Mouse (Mus musculus): ENCODE measurements at regions not wholly inside any gene's neighbourhood (a gene's known extent, or its start where the extent isn't known, plus 50 kb on each side); places are given as distances from the start of the nearest gene placed in this dataset.
A peak's percentile ranks its signal among the peaks of the same experiment; 100 is the strongest.

DNA sequence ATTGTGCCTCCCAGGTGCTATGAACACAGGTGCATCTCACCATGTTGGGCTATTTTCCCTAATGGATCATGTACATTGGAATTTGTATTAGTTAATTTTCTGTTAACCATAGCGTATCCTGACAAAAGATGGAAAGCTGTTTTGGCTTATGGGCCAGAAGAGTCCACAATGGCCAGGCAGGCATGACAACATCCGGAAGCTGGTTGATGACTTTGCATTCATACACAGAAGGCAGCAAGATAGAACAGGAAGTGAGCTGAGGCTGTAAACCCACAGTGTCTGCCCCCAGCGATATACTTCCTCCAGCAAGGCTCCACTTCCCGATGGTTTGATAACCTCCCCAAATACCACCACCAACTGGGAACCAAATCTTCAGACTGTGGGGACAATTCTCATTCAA lies 55.1 kb upstream of the Glra1 start:
- Histone ChIP-seq H3K27me3 (replicated peaks) (peaks cover 47% of the 10 kb centered on the region), H3K4me3 (replicated peaks in 1 of 3; ENCODE audit: low read depth in 2 of 3, low read length in 2 of 3, poor library complexity in 1 of 3) (no peak overlapping the region), H3K9me3 (replicated peaks; ENCODE audit: low read length) (peaks cover 2% of the 10 kb centered on the region), H3K27ac (ENCODE audit: insufficient read depth, low read depth) (peak overlapping the region; percentile 86), H3K79me2 (replicated peaks; ENCODE audit: control insufficient read depth, extremely low read depth, insufficient read depth, poor library complexity, severe bottlenecking) (no peaks in the 10 kb centered on the region), H3K4me2 (ENCODE audit: insufficient read depth, low read depth, poor library complexity, severe bottlenecking) (peak overlapping the region; percentile 85; the same call in 1 of the 2 replicates), H3K4me1 (ENCODE audit: control insufficient read depth in 1 of 2, insufficient read depth in 2 of 2) (peaks cover 4% of the 10 kb centered on the region in 2 experiments; a peak in 3 of 4 replicates), H3K36me3 (replicated peaks in 1 of 2; ENCODE audit: control insufficient read depth in 1 of 2, insufficient read depth in 1 of 2, low read length in 1 of 2) (no peaks in the 10 kb centered on the region), H3K9ac (ENCODE audit: insufficient read depth, low read depth) (0 out of 2 replicates have a peak overlapping the region, but pooled peaks have one; percentile 34)
- TF ChIP-seq TBP (conservative IDR thresholded peaks at IDR 0.05; ENCODE audit: low read depth, low read length) (0 out of 2 replicates have a peak, but pooled peaks have one; percentile 40), ELF1 (IDR thresholded peaks at IDR 0.05; ENCODE audit: low read depth, low read length) (peak; percentile 85), MYC (IDR thresholded peaks at IDR 0.05; ENCODE audit: low read depth, low read length) (peak; percentile 34; the same call in 1 of the 2 replicates), ETS1 (conservative IDR thresholded peaks at IDR 0.05; ENCODE audit: low read depth, low read length) (0 out of 2 replicates have a peak, but pooled peaks have one; percentile 10), MAX (IDR thresholded peaks at IDR 0.05; ENCODE audit: low read length) (no peak), MAFK (IDR thresholded peaks at IDR 0.05; ENCODE audit: insufficient replicate concordance, low read length) (peak; percentile 49; the same call in 1 of the 2 replicates), CHD2 (IDR thresholded peaks at IDR 0.05; ENCODE audit: low read length) (no peak), POLR2AphosphoS2 (IDR thresholded peaks at IDR 0.05; ENCODE audit: low read depth, low read length) (no peak), JUN (IDR thresholded peaks at IDR 0.05; ENCODE audit: insufficient read depth, low read depth, low read length) (no peak), IRF4 (IDR thresholded peaks at IDR 0.05; ENCODE audit: low read depth, low read length) (peak; percentile 33; the same call in 1 of the 2 replicates), HCFC1 (IDR thresholded peaks at IDR 0.05; ENCODE audit: low read depth, low read length) (peak; percentile 63), MEF2A (IDR thresholded peaks at IDR 0.05; ENCODE audit: borderline replicate concordance, low read depth, low read length) (peak; percentile 4; the same call in 1 of the 2 replicates), EP300 (IDR thresholded peaks at IDR 0.05; ENCODE audit: low read length) (0 out of 2 replicates have a peak, but pooled peaks have one; percentile 8), BHLHE40 (IDR thresholded peaks at IDR 0.05; ENCODE audit: low read depth, low read length) (peak; percentile 25; the same call in 1 of the 2 replicates), POLR2A (IDR thresholded peaks at IDR 0.05; ENCODE audit: low read depth, low read length) (peak; percentile 51)
- peak; percentile 14 for DNase-seq (ENCODE audit: extremely low read depth)
- in situ Hi-C loops (cut with MboI; ENCODE audit: low pct_ligation_motif_present, low pct_unique_long_range_greater_than_20kb, low sequenced_read_pairs) (no loop called here), dilution Hi-C loops (cut with MboI; ENCODE audit: extremely low pct_ligation_motif_present, extremely low pct_unique_long_range_greater_than_20kb, low sequenced_read_pairs) (no loop called here)

GRCm38 (mm10) chr11:55662283-55662682 lies 54.3 kb upstream of the Glra1 start:
- in situ Hi-C loops (cut with MboI; ENCODE audit: low pct_ligation_motif_present, low pct_unique_long_range_greater_than_20kb, low sequenced_read_pairs) (no loop called here), dilution Hi-C loops (cut with MboI; ENCODE audit: extremely low pct_ligation_motif_present, extremely low pct_unique_long_range_greater_than_20kb, low sequenced_read_pairs) (no loop called here)
- H3K4me2 ChIP-seq (ENCODE audit: insufficient read depth, low read depth, poor library complexity, severe bottlenecking): peak overlapping the region; percentile 85
- H3K9ac ChIP-seq (ENCODE audit: insufficient read depth, low read depth): peak overlapping the region; percentile 34
- H3K27ac ChIP-seq (ENCODE audit: insufficient read depth, low read depth): peak overlapping the region; percentile 86
- peaks cover 55% of the 10 kb centered on the region for H3K27me3 ChIP-seq (replicated peaks)
- H3K4me3 ChIP-seq (replicated peaks in 1 of 3; ENCODE audit: low read depth in 2 of 3, low read length in 2 of 3, poor library complexity in 1 of 3): no peak overlapping the region
- peaks cover 4% of the 10 kb centered on the region in 2 experiments; a peak in 3 of 4 replicates for H3K4me1 ChIP-seq (ENCODE audit: control insufficient read depth in 1 of 2, insufficient read depth in 2 of 2)
- peaks cover 2% of the 10 kb centered on the region for H3K9me3 ChIP-seq (replicated peaks; ENCODE audit: low read length)
- H3K36me3 ChIP-seq (replicated peaks in 1 of 2; ENCODE audit: control insufficient read depth in 1 of 2, insufficient read depth in 1 of 2, low read length in 1 of 2): no peaks in the 10 kb centered on the region
- TF ChIP-seq EP300 (IDR thresholded peaks at IDR 0.05; ENCODE audit: low read length): peak; percentile 64; the same call in 1 of the 2 replicates
- 0 out of 2 replicates have a peak, but pooled peaks have one; percentile 50 for TF ChIP-seq SIN3A (IDR thresholded peaks at IDR 0.05; ENCODE audit: low read length)
- TF ChIP-seq MAX (IDR thresholded peaks at IDR 0.05; ENCODE audit: low read length): no peak
- TF ChIP-seq TCF12 (IDR thresholded peaks at IDR 0.05; ENCODE audit: low read depth, low read length): 0 out of 2 replicates have a peak, but pooled peaks have one; percentile 32
- TF ChIP-seq IRF4 (IDR thresholded peaks at IDR 0.05; ENCODE audit: low read depth, low read length): peak; percentile 68
- peak; percentile 35; the same call in 1 of the 2 replicates for TF ChIP-seq JUN (IDR thresholded peaks at IDR 0.05; ENCODE audit: insufficient read depth, low read depth, low read length)
- TF ChIP-seq NELFE (IDR thresholded peaks at IDR 0.05; ENCODE audit: low read depth, low read length): no peak
- DNase-seq (ENCODE audit: extremely low read depth): no peak
- no peaks in the 10 kb centered on the region for H3K79me2 ChIP-seq (replicated peaks; ENCODE audit: control insufficient read depth, extremely low read depth, insufficient read depth, poor library complexity, severe bottlenecking)
